Mouse (Mus musculus) MEL (cell line): ENCODE data around the gene Krt83. TPM values are rescaled to one million over a fixed set of nuclear protein-coding genes. Genes with fewer than 3 reads are reported as not detected.

ENCODE experiments used
- DNase-seq: peaks from one replicate; pipeline ENCODE4 v3.0.0; 2011; ENCODE audit warnings: low read depth, low spot score
- H3K27ac ChIP-seq: 2 replicates; pipeline ENCODE4 v1.5.1; 2012; ENCODE audit warnings: low read depth, mild to moderate bottlenecking, control low read depth, low read length, moderate library complexity; ENCODE audit not compliant: control insufficient read depth
- H3K27me3 ChIP-seq, 2 experiments: fragments of 150-350 bp in 1 of 2; sonication (generic) in 1 of 2; 2 replicates each; pipeline ENCODE4 v1.6.1; 2012; ENCODE audit warnings: low read length in 2 of 2, mild to moderate bottlenecking in 2 of 2, improper control_type of control experiment in 1 of 2, moderate library complexity in 1 of 2; ENCODE audit not compliant: insufficient read depth in 2 of 2, control insufficient read depth in 1 of 2
- H3K36me3 ChIP-seq, 2 experiments: 2 replicates each; pipeline ENCODE4 v1.6.1; 2012 to 2014; ENCODE audit warnings: low read length in 2 of 2, improper control_type of control experiment in 1 of 2, inconsistent platforms in 1 of 2, mild to moderate bottlenecking in 1 of 2; ENCODE audit not compliant: insufficient read depth in 2 of 2, control insufficient read depth in 1 of 2
- H3K4me1 ChIP-seq, 2 experiments: fragments of 150-350 bp in 1 of 2; sonication (generic) in 1 of 2; 2 replicates each; pipeline ENCODE4 v1.6.1; 2012; ENCODE audit warnings: low read length in 2 of 2, improper control_type of control experiment in 1 of 2, mild to moderate bottlenecking in 1 of 2; ENCODE audit not compliant: insufficient read depth in 2 of 2, control insufficient read depth in 1 of 2
- H3K4me3 ChIP-seq, 2 experiments: fragments of 150-350 bp in 1 of 2; sonication (generic) in 1 of 2; 2 replicates each; pipeline ENCODE4 v1.5.1; 2012; ENCODE audit warnings: low read depth in 2 of 2, low read length in 2 of 2, mild to moderate bottlenecking in 2 of 2, moderate library complexity in 2 of 2, control low read depth in 1 of 2, improper control_type of control experiment in 1 of 2; ENCODE audit not compliant: control insufficient read depth in 1 of 2, insufficient read depth in 1 of 2
- H3K79me2 ChIP-seq: 2 replicates; pipeline ENCODE4 v1.6.1; 2012; ENCODE audit warnings: mild to moderate bottlenecking, low read length, moderate library complexity; ENCODE audit not compliant: control insufficient read depth, poor library complexity, insufficient read depth
- H3K9ac ChIP-seq: 2 replicates; pipeline ENCODE4 v1.6.1; 2012; ENCODE audit warnings: low read depth, mild to moderate bottlenecking, control low read depth, low read length, moderate library complexity; ENCODE audit not compliant: control insufficient read depth, poor library complexity, severe bottlenecking
- H3K9me3 ChIP-seq: fragments of 150-350 bp; sonication (generic); replicated peaks from 2 replicates; pipeline ENCODE4 v1.6.1; 2012; ENCODE audit warnings: mild to moderate bottlenecking, low read length, improper control_type of control experiment, moderate library complexity; ENCODE audit not compliant: insufficient read depth
- BHLHE40 ChIP-seq: IDR thresholded peaks from 2 replicates; pipeline ENCODE4 v1.6.1; 2012; ENCODE audit warnings: low read depth, mild to moderate bottlenecking, inconsistent platforms, low read length, improper control_type of control experiment, borderline replicate concordance
- CHD2 ChIP-seq: IDR thresholded peaks from 2 replicates; pipeline ENCODE4 v1.6.1; 2011; ENCODE audit warnings: low read length, improper control_type of control experiment
- CTCF ChIP-seq, 3 experiments: IDR thresholded peaks in 2 of 3; conservative IDR thresholded peaks in 1 of 3; 2 replicates each; pipeline ENCODE4 v1.5.1; 2011 to 2012; ENCODE audit warnings: low read length in 3 of 3, low read depth in 2 of 3, mild to moderate bottlenecking in 2 of 3, improper control_type of control experiment in 1 of 3, inconsistent platforms in 1 of 3, mixed read lengths in 1 of 3, moderate library complexity in 1 of 3; ENCODE audit not compliant: control insufficient read depth in 1 of 3, insufficient read depth in 1 of 3, poor library complexity in 1 of 3, severe bottlenecking in 1 of 3
- ETS1 ChIP-seq: IDR thresholded peaks from 2 replicates; pipeline ENCODE4 v1.6.1; 2012; ENCODE audit warnings: low read depth, mild to moderate bottlenecking, inconsistent platforms, low read length, improper control_type of control experiment, moderate library complexity
- GABPA ChIP-seq: IDR thresholded peaks from 2 replicates; pipeline ENCODE4 v1.6.1; 2012; ENCODE audit warnings: low read depth, mild to moderate bottlenecking, inconsistent platforms, low read length, improper control_type of control experiment, moderate library complexity
- HCFC1 ChIP-seq: IDR thresholded peaks from 2 replicates; pipeline ENCODE4 v1.6.1; 2012; ENCODE audit warnings: low read depth, mild to moderate bottlenecking, inconsistent platforms, low read length, improper control_type of control experiment, moderate library complexity
- KAT2A ChIP-seq: conservative IDR thresholded peaks from 2 replicates; pipeline ENCODE4 v1.6.1; 2012; ENCODE audit warnings: low read depth, low read length, improper control_type of control experiment, inconsistent platforms
- MAZ ChIP-seq: IDR thresholded peaks from 2 replicates; pipeline ENCODE4 v1.6.1; 2012; ENCODE audit warnings: low read depth, mild to moderate bottlenecking, inconsistent platforms, low read length, improper control_type of control experiment
- MXI1 ChIP-seq: IDR thresholded peaks from 2 replicates; pipeline ENCODE4 v1.6.1; 2011; ENCODE audit warnings: mild to moderate bottlenecking, low read depth, low read length, improper control_type of control experiment
- MYB ChIP-seq: IDR thresholded peaks from 2 replicates; pipeline ENCODE4 v1.6.1; 2011; ENCODE audit warnings: mild to moderate bottlenecking, low read depth, low read length, improper control_type of control experiment
- NELFE ChIP-seq: IDR thresholded peaks from 2 replicates; pipeline ENCODE4 v1.6.1; 2011; ENCODE audit warnings: low read depth, low read length, improper control_type of control experiment
- NRF1 ChIP-seq: IDR thresholded peaks from 2 replicates; pipeline ENCODE4 v1.6.1; 2014; ENCODE audit warnings: low read depth, mild to moderate bottlenecking, inconsistent platforms, low read length, improper control_type of control experiment, moderate library complexity; ENCODE audit not compliant: poor library complexity, insufficient read depth, severe bottlenecking
- POLR2AphosphoS2 ChIP-seq: IDR thresholded peaks from 2 replicates; pipeline ENCODE4 v1.6.1; 2011; ENCODE audit warnings: low read length, improper control_type of control experiment
- RAD21 ChIP-seq: IDR thresholded peaks from 2 replicates; pipeline ENCODE4 v1.6.1; 2011; ENCODE audit warnings: mild to moderate bottlenecking, low read depth, low read length, improper control_type of control experiment
- RCOR1 ChIP-seq: IDR thresholded peaks from 2 replicates; pipeline ENCODE4 v1.6.1; 2012; ENCODE audit warnings: low read depth, mild to moderate bottlenecking, inconsistent platforms, low read length, improper control_type of control experiment
- SIN3A ChIP-seq: IDR thresholded peaks from 2 replicates; pipeline ENCODE4 v1.6.1; 2012; ENCODE audit warnings: low read length, improper control_type of control experiment, inconsistent platforms
- TBP ChIP-seq: IDR thresholded peaks from 2 replicates; pipeline ENCODE4 v1.8.0; 2011; ENCODE audit warnings: low read depth, low read length, improper control_type of control experiment
- ZC3H11A ChIP-seq: IDR thresholded peaks from 2 replicates; pipeline ENCODE4 v1.6.1; 2012; ENCODE audit warnings: low read depth, mild to moderate bottlenecking, inconsistent platforms, low read length, improper control_type of control experiment
- ZKSCAN1 ChIP-seq: IDR thresholded peaks from 2 replicates; pipeline ENCODE4 v1.6.1; 2012; ENCODE audit warnings: low read depth, mild to moderate bottlenecking, inconsistent platforms, low read length, improper control_type of control experiment, moderate library complexity
- polyA plus RNA-seq, 2 experiments: library from polyadenylated mRNA; stranded (reverse) in 1 of 2; unstranded in 1 of 2; fragments of >175 nt in 1 of 2; fragments of >200 nt in 1 of 2; gene quantifications; 2 replicates each; pipeline versions ENCODE4 v1.2.1 to v1.2.4; 2012; ENCODE audit warnings: low replicate concordance in 2 of 2, low read depth in 1 of 2; ENCODE audit not compliant: insufficient read length in 2 of 2, insufficient read depth in 1 of 2, missing spikeins in 1 of 2
- total RNA-seq: library from RNA; depleted of rRNA; stranded (reverse); fragments of 300-350 nt; gene quantifications from 2 replicates; pipeline ENCODE4 v1.2.3, GENCODE M21; 2012

Krt83 gene
- total and polyA plus RNA-seq, 3 experiments: not detected

DNA sequence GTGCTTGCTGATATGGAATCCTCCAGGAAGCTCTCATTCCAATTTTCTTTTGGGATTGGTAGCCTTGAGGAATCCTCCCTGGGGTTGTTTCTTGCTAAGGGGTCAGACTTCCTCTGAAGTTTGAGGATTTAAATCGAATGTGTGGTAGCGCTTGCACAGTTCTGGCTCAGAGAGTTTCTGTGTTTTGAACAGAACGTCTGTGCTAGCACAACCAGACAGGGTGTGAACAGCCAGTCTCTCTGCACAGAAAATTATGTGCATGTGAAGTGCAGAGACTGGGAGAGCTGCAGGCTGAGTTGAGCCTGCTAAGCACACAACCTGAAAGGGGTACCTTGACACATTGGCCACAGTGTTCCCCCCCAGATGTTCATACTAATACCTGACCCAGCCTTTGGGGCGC is 50.5 kb downstream of the Krt83 start:
- no peaks in the 10 kb centered on the region for H3K9me3 ChIP-seq
- H3K27ac ChIP-seq: no peak overlapping the region
- no peak overlapping the region for H3K4me3 ChIP-seq
- no peak for DNase-seq
- no peaks in the 10 kb centered on the region for H3K79me2 ChIP-seq
- no peak for TF ChIP-seq TBP
- TF ChIP-seq MYB: no peak
- no peak for TF ChIP-seq ZC3H11A
- TF ChIP-seq BHLHE40: no peak
- TF ChIP-seq POLR2AphosphoS2: no peak
- no peak for TF ChIP-seq SIN3A
- TF ChIP-seq CHD2: no peak
- no peaks in the 10 kb centered on the region for H3K27me3 ChIP-seq
- no peak overlapping the region for H3K9ac ChIP-seq
- H3K36me3 ChIP-seq: no peaks in the 10 kb centered on the region
- H3K4me1 ChIP-seq: no peaks in the 10 kb centered on the region

DNA sequence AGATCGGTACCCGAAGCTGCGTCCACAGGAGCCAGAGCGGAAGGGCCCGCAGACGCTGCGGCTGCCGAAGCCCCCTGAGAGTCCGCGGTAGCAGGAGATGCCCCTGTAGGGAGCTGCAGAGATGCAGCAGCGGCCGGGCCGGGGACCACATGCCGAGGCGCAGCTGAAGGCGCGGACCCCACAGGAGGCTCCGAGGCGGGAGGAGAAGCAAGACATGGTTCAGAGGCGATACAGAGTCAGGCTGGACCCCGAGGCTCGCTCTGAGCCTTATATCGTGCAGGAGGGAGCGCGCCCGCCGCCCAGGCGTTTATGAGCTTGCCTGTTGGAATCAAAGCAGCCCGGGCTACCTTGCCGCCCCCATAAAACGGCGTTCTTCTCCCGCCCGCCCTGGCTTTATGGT is 52.8 kb downstream of the Krt83 start, which contains the start of gene Krt87:
Krt87 (minus strand) TSS at position 250 of the 400 bp plus-strand sequence.
- Histone ChIP-seq H3K4me1 (no peaks in the 10 kb centered on the region), H3K4me3 (no peak within 1 kb of the TSS), H3K9me3 (no peaks in the 10 kb centered on the region), H3K27ac (no peak within 1 kb of the TSS), H3K36me3 (no peaks in the 10 kb centered on the region), H3K79me2 (no peaks in the 10 kb centered on the region), H3K9ac (no peak within 1 kb of the TSS), H3K27me3 (no peaks in the 10 kb centered on the region)
- TF ChIP-seq RCOR1: no peak
- TF ChIP-seq ETS1: no peak
- no peak for TF ChIP-seq HCFC1
- TF ChIP-seq RAD21: no peak
- TF ChIP-seq MAZ: no peak
- no peak for TF ChIP-seq KAT2A
- TF ChIP-seq GABPA: no peak
- TF ChIP-seq MXI1: no peak
- TF ChIP-seq ZKSCAN1: no peak
- no peak for TF ChIP-seq NELFE
- no peak for TF ChIP-seq NRF1
- TF ChIP-seq CTCF (IDR thresholded peaks at IDR 0.05 in 2 of 3, conservative IDR thresholded peaks at IDR 0.05 in 1 of 3; ENCODE audit: control insufficient read depth in 1 of 3, insufficient read depth in 1 of 3, low read depth in 2 of 3, low read length in 3 of 3, poor library complexity in 1 of 3, severe bottlenecking in 1 of 3): no peak
- TF ChIP-seq SIN3A: no peak
- no peak for TF ChIP-seq BHLHE40
- DNase-seq: no peak
